Mouse (Mus musculus) urinary bladder, postnatal 36 days (tissue): Measurements from ENCODE around the gene Gm20911.
"Not testable (repeated sequence)": the region's sequence is repeated elsewhere in the genome, so short reads cannot be mapped to it uniquely, and the experiment has no call there.

Experiments
- DNase-seq, 2 experiments: peaks; one replicate each; pipeline ENCODE4 v3.0.0; 2022; ENCODE audit warnings: low spot score in 2 of 2, mixed read lengths in 1 of 2

Gm20911 gene

DNA sequence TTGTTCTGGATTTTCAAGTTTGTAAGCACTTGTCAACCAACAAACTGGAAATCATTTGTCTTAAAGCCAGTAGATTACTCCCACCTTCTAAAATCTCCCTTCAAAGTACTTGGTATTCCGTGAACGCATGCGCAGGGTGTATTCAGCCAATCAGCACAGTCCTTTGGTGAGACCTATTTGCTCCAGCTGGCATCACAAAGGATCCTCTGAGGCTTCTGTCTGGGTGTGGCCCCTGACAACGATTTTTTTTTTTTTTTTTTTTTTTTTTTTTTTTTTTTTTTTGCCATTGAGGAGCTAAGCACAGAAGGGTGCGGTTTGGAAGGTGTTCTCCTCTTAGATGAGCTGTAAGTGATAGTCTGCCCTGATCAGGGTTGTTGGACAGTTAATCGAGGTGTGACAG, at the start of gene Gm20911:
Gene Gm20911 (plus strand): TSS at position 301 of the 400 bp plus-strand sequence.
- DNase-seq, result not testable (repeated sequence)
